Mouse (Mus musculus) lung, postnatal 0 days (tissue): ENCODE measurements around the gene Nedd9.

Experiments
- CTCF ChIP-seq: IDR thresholded peaks from 2 replicates; pipeline ENCODE4 v1.5.1; 2016; ENCODE audit warnings: antibody characterized with exemption, mild to moderate bottlenecking
- EP300 ChIP-seq: IDR thresholded peaks from 2 replicates; pipeline ENCODE4 v1.6.1; 2016; ENCODE audit warnings: antibody characterized with exemption, mild to moderate bottlenecking, control low read depth

- peak; percentile 65 for TF ChIP-seq EP300
- TF ChIP-seq CTCF, result no peak
These were observed 143.3 kb downstream of the Nedd9 start for GRCm38 (mm10) chr13:41343887-41344266.
